Mouse (Mus musculus) frontal cortex, postnatal 36 days (tissue): Measurements from ENCODE around the gene Gm20388.

Experiments
- DNase-seq, 2 experiments: peaks; one replicate each; pipeline ENCODE4 v3.0.0; 2022; ENCODE audit warnings: low spot score in 2 of 2

Gm20388 gene

DNA sequence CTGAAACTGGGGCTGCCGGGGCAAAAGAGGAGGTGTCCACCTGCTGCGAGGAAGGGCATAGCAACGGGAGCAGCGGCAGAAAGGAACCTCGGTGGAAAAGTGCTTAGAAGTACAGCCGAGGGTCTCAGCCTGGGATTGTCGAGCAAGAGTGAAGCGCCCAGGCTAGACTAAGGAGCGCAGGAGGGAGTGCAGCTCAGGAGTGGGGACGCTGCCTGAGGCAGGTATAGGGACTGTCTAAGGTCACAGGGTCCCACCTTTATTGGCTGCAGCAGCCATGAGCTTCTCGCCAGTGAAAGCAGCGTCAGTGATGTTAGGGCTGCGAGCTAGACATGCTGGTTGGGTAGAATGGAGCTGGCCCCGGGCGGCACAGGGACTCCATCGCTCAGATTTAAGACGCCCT, 3207.1 kb downstream of the Gm20388 start:
- DNase-seq = no peak

DNA sequence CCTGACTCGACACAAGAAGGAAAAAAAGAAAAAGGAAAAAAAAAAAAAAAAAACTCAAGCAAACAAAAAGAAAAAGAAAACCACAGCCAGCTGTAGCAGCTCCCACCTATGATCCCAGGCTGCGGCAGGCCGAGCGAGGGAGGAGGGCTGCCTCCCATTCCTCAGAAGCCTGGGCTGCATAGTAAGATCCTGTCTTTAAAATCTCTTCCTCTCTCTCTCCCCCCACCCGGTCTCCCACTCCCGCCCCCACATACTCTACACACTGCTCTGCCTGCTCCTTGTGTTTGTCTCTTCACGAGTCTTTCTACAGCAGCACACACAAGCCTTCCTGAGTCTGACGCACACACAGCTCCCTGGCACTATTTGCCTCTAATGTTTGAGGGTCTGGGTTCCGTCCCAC, 3211.4 kb downstream of the Gm20388 start:
- no peak for DNase-seq

DNA sequence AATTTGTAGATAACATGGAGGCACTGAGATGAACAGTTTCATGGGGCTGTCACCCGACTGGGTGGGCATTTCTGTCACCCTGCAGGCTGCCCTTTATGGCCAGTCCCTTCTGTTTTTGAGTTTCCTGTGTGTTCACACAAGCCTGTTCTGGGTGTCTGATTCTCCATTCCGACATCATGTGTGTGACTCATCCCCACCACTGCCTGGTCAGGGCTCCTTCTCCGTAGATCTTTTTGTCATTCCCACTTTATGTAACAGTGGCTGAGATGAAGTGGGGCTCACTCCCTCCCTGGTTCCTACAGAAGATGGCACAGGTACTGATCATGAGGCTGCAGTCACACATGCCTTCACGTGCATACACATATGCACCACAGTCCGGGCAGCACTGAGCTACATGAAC, 3212.0 kb downstream of the Gm20388 start:
- DNase-seq = no peak

DNA sequence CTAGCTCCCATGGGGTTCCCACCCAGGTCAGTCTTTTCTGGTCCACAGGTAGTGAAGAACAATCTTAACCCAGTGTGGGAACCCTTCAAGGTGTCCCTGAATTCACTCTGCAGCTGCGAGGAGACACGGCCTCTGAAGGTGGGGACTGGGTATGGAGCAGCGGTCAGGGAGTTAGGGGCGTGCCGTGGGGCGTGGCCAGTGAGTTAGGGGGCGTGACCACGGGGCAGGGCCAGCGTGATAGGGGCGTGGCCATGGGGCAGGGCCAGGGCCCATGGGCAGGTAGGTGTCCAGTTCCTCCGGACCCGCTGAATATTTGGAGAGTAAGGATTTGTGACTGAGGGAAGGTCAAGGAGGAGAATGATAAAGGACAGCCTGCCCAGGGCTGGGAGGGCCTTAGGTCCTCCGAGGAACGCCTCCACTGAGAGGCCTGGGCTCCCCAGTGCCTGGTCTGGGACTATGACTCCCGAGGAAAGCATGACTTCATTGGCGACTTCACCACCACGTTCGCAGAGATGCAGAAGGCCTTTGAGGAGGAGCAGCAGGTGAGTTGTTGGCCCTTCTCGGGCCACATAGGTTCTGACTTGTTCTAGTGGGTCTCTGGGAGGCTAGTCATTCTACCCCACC, 3215.7 kb downstream of the Gm20388 start:
- no peak for DNase-seq

DNA sequence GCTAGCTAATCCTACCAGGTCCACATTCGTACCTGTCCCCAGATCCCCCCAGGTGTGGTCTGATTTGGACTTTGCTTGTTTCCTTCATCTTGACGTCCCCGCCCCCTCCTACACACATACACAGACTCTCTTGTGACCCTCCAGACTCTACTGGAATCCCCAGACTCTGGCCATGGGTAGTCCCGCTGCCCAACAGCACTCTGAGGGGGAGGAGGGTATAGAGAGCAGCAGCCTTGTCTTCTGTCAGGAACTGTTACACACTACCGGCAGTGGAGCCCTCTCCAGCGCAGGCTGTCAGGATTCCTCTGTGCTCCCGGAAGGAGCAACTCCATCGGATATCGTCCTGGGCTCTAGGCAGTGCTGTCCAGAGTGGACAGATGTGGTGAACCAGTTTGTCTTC, 3220.4 kb downstream of the Gm20388 start:
- no peak for DNase-seq

DNA sequence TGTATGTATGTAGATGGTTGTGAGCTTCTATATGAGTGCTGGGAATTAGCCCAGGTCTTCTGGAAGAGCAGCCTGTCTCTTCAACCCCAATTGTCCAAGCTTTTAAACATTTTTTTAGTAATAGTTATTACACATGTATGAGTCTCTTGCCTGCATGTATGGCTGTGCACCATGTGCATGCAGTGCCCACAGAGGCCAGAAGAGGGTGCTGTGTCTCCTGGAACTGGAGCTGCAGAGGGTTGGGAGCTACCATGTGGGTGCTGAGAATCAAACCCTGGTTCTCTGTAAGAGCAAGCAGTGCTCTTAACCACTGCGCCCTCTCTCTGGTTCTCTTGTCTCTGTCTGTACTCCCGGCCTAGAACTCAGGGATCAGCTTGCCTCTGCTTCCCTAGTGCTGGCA, 3222.3 kb downstream of the Gm20388 start:
- DNase-seq = no peak

DNA sequence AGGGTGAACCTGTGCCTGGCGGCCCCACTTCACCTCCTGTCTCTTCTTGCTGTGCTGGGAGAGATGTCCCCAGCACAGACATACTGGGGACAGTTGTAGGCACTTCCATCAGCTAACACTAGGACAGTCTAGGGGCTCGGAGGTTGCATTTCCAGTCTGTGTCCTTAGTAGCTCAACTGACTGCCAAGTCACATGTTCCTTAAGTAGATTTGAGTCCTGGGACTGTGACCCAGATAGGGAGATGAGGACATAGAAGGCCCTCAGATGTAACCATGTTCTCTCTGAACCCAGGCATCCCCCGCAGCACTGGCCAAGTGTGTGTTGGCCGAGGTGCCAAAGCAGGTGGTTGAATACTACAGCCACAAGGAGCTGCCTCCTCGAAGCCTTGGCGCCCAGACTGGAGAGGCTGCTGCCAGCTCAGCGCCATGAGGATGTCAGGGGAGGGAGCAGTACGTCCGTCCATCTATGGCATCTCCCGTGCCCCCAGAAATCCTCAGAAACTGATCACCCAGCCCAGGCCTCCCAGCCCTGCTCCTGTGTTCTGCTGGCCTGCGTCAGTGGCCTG, 3223.6 kb downstream of the Gm20388 start:
- DNase-seq = no peak

DNA sequence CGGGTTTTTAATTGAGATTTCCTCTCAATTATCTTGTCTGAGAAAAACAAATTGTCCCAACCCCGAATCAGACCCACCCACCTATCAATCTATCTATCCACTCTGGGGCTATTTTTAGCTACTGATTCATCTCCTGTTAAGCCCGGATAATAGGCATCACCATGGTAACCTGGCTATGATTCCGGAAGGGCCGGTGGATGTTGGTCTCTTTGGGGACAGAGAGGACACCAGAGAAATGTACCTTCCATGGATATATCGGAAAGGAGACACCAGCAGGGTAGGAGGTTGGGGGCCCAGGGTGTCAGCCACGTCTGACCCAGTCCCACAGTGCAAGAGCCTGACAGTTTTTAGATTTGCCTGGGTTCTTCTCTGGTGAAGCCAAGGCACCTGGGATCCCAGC, 3224.8 kb downstream of the Gm20388 start:
- DNase-seq = peak in 1 of 2 experiments; percentile 23

DNA sequence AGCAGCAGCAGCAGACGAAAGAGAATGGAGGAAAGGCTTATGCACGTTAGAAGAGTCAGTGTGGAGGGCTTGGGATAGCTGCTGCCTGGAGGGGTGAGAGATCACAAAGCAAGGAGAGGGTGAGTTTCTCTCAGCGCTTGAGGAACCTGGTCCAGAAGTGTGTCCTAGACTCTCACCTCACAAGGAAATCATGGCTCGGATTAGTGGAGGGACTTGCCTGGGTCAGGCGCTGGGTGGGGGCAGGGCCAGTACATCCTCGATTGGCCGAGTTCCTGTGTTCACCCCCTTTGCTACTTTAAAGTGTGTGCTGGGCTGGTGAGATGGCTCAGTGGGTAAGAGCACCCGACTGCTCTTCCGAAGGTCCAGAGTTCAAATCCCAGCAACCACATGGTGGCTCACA, 3225.2 kb downstream of the Gm20388 start:
- DNase-seq = no peak

DNA sequence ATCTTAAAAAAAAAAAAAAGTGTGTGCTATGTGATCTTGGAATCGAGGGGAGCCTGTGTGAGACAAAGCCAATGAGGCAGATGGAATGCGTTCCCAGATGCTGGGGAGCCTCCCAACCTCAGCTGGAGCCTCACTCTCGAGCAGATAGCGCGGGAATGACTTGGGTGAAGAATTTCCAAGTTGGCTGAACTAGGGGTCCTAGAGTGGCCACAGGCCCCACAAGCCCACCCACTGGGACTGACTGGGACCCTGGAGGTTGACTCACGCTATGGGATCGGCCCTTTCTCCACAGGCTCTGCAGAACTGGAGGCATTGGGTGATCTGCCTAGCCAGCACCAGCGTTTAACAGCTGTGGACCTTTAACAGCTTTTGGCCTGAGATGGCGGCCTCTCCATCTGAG, 3225.6 kb downstream of the Gm20388 start:
- DNase-seq = no peak

DNA sequence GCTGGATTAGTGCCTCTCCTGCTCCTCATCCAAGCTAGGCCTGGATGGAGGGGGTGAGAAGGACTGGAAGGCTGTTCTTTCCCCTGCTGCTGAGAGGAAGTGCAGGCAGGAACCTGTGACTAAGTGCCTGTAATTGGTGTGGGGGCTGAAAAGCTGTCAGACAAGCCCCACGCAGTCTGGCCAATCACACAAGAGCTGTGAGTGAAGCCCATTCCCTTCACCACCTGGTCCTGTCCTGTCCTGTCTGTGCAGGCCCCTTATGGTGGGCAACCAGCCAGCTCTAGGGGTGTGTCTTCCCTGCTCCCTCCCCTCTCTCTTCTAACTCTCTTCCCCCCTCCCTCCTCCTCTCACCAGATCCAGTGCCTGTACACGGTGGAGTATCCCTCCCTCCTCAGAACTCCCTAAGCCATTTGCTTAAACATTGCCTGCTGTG, 3227.0 kb downstream of the Gm20388 start:
- DNase-seq = peak; percentile 43 to 67

DNA sequence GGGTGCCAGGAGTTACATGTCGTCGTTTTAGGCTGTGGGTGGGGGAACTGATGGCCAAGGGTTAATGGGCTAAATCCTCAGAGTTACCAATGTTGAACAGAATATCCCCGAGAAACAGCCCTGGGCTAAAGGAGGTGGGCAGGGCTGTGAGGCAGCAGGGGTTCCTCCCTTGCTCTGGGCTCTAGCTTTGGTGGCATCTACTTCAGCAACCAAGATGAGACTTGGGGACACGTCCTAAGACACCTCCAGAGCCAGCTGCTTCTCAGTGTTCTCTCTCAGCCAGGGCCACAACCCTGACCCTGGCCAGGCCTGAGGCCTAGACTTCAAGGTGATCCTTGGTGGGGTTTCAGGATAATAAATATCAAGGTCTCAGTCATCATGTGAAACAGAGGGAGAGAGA, 3228.1 kb downstream of the Gm20388 start:
- no peak for DNase-seq

DNA sequence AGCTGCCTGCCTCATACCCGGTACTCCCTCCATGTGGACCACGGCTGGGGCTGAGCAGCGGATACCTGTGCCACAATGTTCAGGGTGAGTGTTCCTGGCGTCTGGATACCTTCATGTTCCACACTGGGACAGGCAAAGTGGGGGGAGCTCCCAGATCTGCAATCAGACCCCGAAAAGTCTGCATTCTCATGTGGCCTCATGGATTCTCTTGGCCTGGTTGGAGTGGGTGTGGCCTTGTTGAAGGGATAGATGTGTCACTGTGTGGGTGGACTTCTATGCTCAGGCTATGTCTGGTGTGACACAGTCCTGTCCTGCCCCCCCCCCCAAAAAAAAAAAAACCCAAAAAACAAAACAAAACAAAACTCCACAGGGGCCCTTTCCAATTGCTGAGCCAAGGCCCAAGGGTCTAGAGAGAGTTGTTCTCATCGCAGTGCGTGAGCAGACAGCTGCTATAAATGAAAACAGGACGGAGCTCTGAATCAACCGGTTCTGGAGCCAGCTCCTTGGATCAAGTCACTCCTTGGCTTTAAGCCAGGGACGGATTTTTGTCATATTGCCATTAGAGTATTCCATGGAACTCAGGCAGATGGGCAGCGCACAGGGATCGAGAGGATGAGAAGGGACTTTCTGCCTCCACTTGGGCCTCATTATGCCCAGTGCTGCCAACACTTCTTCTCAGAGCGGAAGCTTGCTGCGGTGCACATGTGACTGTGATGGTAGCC, 3231.3 kb downstream of the Gm20388 start:
- peak; percentile 65 to 78 for DNase-seq

DNA sequence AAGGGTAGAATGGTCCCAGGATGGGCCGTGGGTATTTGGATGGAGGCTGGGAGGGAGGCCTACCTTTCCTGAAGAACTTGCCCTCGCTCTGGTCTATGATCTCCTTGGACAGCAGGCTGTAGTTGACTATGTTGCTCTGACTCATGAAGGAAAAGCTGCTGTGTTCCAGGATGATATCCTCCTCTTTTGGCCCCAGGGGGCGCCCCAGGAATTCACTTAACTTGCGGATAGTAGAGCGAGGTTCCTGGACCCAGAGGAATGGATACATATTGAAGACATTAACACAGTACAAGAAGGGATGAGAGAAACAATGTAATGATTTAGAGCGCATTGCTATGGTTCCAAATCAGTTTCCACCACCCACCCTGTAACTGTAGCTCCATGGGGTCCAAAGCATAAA, 3234.6 kb downstream of the Gm20388 start:
- DNase-seq = no peak

DNA sequence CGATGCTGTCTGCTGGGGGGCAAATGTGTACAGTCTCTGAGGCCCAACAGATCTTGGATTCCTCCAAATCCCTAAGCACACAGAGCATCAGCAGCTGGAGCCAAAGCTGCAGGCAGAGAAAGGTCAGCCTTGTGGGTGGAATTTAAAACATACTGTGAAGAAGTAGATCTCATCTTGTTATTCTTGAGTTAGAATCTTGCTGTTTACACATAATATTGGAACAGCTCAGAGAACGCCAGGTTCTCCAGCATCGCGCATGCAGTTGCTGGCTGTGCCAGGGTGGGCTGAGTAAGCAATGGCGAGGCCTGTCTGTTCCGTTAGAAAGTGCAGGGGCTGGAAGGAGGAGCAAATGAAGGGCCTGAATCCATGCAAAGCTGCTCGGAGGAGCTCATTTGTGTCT, 3235.7 kb downstream of the Gm20388 start:
- DNase-seq = peak; percentile 11 to 30

DNA sequence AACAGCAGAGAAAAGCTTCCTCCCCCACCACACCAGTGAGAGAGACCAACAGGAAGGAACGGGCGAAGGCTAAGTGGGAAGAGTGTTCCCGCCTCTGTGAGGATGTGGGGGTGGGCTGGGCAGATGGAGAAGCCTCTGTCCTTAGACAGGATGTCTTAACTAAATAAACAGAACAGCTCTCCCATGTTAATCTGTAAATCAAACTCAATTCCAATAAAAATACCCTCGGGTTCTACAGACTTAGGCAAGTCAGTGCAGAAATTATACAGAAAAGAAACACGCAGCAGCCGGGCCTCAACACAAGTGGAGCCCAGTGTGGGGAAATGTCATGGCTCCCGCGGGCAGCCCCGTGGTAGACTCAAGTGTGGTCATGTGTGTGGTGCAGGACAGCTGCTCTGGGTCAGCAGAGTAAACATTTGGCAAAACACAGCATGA, 3240.1 kb downstream of the Gm20388 start:
- DNase-seq = peak; percentile 17 to 55

DNA sequence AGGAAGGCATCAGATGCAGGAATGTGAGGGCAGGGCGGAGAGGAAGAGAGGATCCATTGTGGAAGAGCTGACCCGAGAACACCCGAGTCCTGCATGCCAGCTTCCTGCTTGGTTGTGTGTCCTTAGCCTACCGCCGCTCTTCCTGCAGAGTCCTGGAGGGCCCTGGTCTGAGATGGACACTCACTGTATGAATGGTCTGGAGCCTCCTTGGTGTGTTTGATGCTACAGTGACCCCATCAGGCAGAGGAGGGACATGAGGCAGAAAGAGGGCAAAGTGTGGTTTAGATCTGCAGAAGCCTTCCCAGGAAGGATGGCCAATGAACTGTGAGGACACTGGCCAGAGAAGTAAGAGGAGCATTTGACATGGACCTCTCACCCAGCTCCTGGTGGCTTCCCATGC, 3244.5 kb downstream of the Gm20388 start:
- no peak for DNase-seq

DNA sequence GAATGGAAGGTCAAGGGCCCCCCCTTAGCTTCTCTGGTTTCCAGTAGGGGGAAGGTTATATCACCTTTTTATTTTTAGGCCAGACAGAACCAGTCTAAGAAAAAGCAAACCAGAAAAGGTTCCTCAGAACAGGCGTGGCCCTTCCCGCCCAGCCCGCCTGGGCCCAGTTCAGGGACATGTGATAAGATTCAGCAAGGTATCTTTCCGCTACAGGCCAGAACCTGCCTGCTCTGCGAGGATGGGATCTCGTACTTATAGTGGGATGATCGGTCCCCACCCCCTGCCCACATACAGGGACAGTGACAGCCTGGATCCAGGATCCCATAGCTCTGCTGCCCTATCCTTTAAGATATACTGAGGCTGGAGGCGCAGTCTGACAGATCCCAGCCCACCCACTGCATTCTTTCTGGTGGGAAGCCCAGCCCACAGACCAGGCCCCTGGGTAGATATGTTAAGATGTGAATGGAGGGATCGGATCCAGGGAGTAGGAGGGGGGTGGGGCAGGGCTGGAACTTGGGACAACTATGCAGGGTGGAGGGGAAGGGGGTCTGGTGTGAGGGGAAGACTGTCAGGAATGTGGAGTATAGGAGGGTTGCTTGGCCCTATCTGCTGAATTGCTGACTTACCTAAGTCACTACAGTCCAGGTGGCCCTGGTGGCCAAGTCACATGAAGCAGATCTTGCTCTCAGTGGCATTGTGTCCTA, 3245.6 kb downstream of the Gm20388 start:
- no peak for DNase-seq

DNA sequence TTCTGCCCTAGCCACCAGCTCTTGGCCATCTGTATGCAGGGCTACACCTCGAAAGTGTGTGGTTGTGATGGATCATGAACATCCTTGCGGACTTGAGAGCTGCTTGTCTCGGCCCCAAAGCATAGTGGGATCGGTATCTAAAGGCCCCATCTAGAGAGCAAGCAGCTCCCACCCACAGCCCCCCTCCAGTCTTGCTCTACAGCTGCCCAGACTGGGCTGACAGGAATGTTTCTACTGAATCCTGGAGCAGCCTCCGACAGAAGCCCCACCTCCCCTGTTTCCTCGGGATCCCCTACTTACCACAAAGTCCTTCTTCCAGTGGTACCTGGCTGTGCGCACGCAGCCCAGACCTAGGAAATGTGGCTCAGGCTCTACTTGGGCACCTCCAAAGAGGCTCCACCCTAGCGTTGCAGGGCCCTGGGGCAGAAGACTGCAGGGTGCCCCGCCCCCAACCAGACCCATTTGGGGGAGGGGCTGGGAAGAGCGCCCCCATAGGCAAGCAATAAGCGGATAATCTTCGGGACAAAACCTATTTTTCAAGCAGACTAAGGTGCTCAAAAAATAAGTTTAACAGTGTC, 3247.3 kb downstream of the Gm20388 start, which contains the start of gene Sult5a1:
Gene Sult5a1, minus strand, starts transcription at position 428 of the 578 bp plus-strand sequence.
- DNase-seq = no peak

DNA sequence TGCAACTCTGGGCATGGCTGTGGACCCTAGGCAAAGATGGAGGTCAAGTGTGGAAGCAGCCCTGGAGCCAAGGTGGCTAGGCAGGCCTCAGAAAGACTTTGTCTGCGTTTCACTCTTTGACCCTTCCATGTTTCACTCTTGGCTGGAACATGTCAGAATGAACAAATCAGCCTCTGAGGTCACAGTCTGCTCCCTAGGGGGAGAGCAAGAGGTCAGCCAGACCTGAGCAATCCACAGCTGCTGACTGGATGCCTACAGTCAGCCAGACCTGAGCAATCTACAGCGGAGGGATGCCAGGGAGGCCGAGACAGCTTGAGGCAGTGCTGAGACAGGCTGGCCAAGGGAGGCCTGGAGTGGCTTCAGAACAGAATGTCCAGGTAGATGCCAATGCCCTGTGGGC, 3270.8 kb downstream of the Gm20388 start:
- no peak for DNase-seq

DNA sequence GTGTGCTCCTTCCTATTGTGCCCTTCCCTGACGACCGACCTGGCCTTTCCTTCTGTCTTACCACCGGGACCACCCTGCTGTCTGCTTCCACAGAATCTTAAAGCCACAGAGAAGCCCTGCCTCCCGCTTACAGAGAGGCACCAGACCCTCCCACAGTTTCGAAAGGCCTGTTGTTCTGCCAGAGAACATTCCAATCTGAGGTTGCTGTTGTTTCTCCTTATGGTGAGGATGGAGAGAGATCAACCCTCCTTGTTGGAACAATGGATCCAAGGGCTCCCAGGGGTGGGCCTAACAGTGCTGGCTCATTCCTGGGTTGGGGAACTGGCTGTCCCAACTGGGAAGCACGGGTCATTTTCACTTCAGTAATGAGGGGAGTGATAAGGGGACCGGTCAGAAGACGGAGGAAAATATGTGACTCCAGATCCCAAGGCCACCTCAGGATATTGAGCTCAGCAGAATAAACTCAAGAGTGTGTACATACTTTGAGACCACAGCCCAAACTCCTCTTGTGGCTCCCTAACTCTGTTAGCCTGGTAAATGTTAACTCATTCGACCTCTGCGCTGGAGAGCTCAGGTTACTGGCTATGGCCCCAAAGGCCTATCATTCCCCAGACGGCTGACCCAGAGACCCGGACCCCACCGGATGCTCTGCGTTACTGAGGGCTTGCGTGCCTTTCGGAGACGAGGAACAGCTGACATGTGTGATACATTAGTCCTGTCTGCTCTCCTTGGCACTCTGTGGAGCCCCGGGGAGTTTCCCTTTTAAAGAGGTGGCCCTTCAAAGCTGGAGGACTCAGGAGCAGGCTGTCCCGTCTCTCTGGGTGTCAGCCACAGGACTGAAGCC, 3275.1 kb downstream of the Gm20388 start, which contains the start of gene Dpep1:
Gene Dpep1, plus strand, starts transcription at position 677 of the 844 bp plus-strand sequence.
- DNase-seq = no peak
